Mouse (Mus musculus): ENCODE measurements around the gene Shprh. TPM values are rescaled to one million over a fixed set of nuclear protein-coding genes. Genes with fewer than 3 reads are reported as not detected.

Shprh gene
- polyA plus RNA-seq (2017; shearing (Covaris generic)): 10 to 100 TPM; 33.3 to 36.7 TPM

DNA sequence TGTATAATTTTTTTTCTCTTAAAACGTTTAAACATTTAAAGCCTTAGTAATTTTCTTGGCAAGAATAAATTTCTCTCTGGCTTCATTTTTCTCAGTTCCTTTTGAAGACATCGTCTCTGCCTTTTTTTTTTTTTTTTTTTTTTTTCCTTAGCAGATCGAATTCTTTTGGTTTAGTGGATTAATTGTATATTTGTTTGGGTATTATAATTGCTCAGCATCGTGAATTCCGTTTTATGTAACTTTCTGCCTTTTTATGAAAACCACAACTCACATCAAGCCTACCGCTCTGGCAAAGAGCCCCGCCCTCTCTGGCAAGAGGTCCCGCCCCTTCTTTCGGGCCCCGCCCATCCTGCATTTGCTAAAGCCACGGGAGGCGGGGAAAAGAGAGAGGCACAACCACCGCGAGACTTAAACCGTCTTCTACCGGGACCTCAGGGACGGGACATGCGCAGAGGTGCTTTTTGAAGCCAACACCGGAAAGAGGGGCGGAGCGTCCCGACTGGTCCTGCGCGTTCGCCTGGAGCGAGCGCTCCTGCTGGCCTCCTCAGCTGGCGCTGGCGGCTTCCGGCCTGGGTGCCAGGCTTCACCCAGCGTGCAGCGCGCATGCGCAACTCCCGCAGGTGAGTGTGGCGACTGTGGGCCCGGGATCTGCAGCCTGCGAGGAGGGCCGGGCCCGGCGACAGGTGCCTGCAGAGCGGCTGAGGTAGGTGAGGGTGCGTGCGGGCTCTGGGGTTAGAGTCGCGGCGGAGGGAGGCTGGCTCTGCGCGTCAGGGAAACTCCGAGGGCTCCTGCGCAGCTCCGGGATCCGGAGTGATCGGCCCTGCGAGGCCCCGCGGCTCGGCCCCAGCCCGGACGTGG, at the start of gene Shprh:
TSS of gene Shprh (plus strand) at position 544 of the 858 bp plus-strand sequence.

Other genes with a start within 250 kb of the Shprh start
- under 1 TPM in 1 of 2 experiments, not detected in 1; 0.32 TPM for gene Grm1, start 67.1 kb upstream of the Shprh start, polyA plus RNA-seq (2017; shearing (Covaris generic))
- gene Fbxo30, start 131.9 kb downstream of the Shprh start, polyA plus RNA-seq (2017; shearing (Covaris generic)): 1 to 10 TPM; 3.8 to 3.9 TPM
- gene Epm2a, start 194.0 kb downstream of the Shprh start, polyA plus RNA-seq (2017; shearing (Covaris generic)): under 1 TPM in 1 of 2 experiments, not detected in 1; 0.54 TPM